Mouse (Mus musculus) embryonic facial prominence, embryonic 15.5 days (tissue): ENCODE results near the gene Rabac1. TPM values are rescaled to one million over a fixed set of nuclear protein-coding genes. Genes with fewer than 3 reads are reported as not detected.
A peak's percentile ranks its signal among the peaks of the same experiment; 100 is the strongest.

Experiments used
- ATAC-seq: fragments of 200-750 bp; cut with Nextera tagmentation; 2 replicates; pipeline ENCODE4 v1.8.0; 2017; ENCODE audit warnings: low read depth, moderate TSS enrichment; ENCODE audit not compliant: insufficient number of reproducible peaks, low FRiP score, low TSS enrichment
- H3K27ac ChIP-seq: fragments of 300-500 bp; sonication (generic); replicated peaks from 2 replicates; pipeline ENCODE4 v1.5.1; 2015; ENCODE audit warnings: mild to moderate bottlenecking, inconsistent platforms
- H3K27me3 ChIP-seq: fragments of 300-500 bp; sonication (generic); 2 replicates; pipeline ENCODE4 v1.6.1; 2015; ENCODE audit warnings: inconsistent platforms
- H3K36me3 ChIP-seq: fragments of 300-500 bp; sonication (generic); 2 replicates; pipeline ENCODE4 v1.6.1; 2015; ENCODE audit warnings: mild to moderate bottlenecking, inconsistent platforms
- H3K4me1 ChIP-seq: fragments of 300-500 bp; sonication (generic); 2 replicates; pipeline ENCODE4 v1.6.1; 2015; ENCODE audit warnings: inconsistent platforms
- H3K4me2 ChIP-seq: fragments of 300-500 bp; sonication (generic); replicated peaks from 2 replicates; pipeline ENCODE4 v1.6.1; 2015; ENCODE audit warnings: mild to moderate bottlenecking, inconsistent platforms
- H3K4me3 ChIP-seq: fragments of 300-500 bp; sonication (generic); replicated peaks from 2 replicates; pipeline ENCODE4 v1.5.1; 2015; ENCODE audit warnings: mild to moderate bottlenecking, inconsistent platforms
- H3K9ac ChIP-seq: fragments of 300-500 bp; sonication (generic); 2 replicates; pipeline ENCODE4 v1.6.1; 2015; ENCODE audit warnings: inconsistent platforms
- H3K9me3 ChIP-seq: fragments of 300-500 bp; sonication (generic); replicated peaks from 2 replicates; pipeline ENCODE4 v1.6.1; 2016; ENCODE audit warnings: inconsistent platforms
- WGBS: fragments of 180-500 bp; shearing (Covaris S2); methylation state at CpG from one replicate; pipeline ENCODE4 v1.1.7; 2015; 5-methylcytosine and 5-hydroxymethylcytosine counted together
- polyA plus RNA-seq: library from polyadenylated mRNA; unstranded; fragments of >200 nt; fragmentation: Nextera tagmentation; extraction: Ambion mirVana; gene quantifications from 2 replicates; pipeline ENCODE4 v1.2.1, GENCODE M21; 2015

The Rabac1 gene
- polyA plus RNA-seq, 1 experiment from 2014 or later = 215 TPM

- 85% methylated on average over 7 of the region's 7 CpGs for WGBS
- Histone ChIP-seq H3K27ac (no peak overlapping the region), H3K4me1 (no peaks in the 10 kb centered on the region), H3K4me2 (no peak overlapping the region), H3K36me3 (no peaks in the 10 kb centered on the region), H3K9me3 (no peaks in the 10 kb centered on the region), H3K9ac (no peak overlapping the region), H3K27me3 (no peaks in the 10 kb centered on the region), H3K4me3 (no peak overlapping the region)
- no peak for ATAC-seq
Observed at GRCm38 (mm10) chr7:24978781-24979180, 6.2 kb upstream of the Rabac1 start.

GRCm38 (mm10) chr7:24974893-24975595 is 2.5 kb upstream of the Rabac1 start:
- Histone ChIP-seq H3K4me3 (no peak overlapping the region), H3K27ac (no peak overlapping the region), H3K27me3 (no peaks in the 10 kb centered on the region), H3K9me3 (no peaks in the 10 kb centered on the region), H3K9ac (no peak overlapping the region), H3K4me1 (peaks cover 11% of the 10 kb centered on the region), H3K36me3 (peaks cover 4% of the 10 kb centered on the region; the same call in 1 of the 2 replicates), H3K4me2 (no peak overlapping the region)
- WGBS = 26% methylated on average over 9 of the region's 9 CpGs
- no peak for ATAC-seq

- Histone ChIP-seq H3K27ac (no peak overlapping the region), H3K4me2 (no peak overlapping the region), H3K4me1 (peaks cover 11% of the 10 kb centered on the region), H3K36me3 (peaks cover 13% of the 10 kb centered on the region; the same call in 1 of the 2 replicates), H3K27me3 (no peaks in the 10 kb centered on the region), H3K9me3 (no peaks in the 10 kb centered on the region), H3K9ac (no peak overlapping the region), H3K4me3 (no peak overlapping the region)
- 64% methylated on average over 5 of the region's 5 CpGs for WGBS
- ATAC-seq = no peak
Observed at GRCm38 (mm10) chr7:24973902-24974301, 1.3 kb upstream of the Rabac1 start.

GRCm38 (mm10) chr7:24973208-24973607 is 654 bp upstream of the Rabac1 start:
- WGBS = 80% methylated on average over 4 of the region's 4 CpGs
- no peaks in the 10 kb centered on the region for H3K27me3 ChIP-seq
- H3K9me3 ChIP-seq = no peaks in the 10 kb centered on the region
- H3K36me3 ChIP-seq = peaks cover 13% of the 10 kb centered on the region; the same call in 1 of the 2 replicates
- H3K9ac ChIP-seq = no peak overlapping the region
- peaks cover 11% of the 10 kb centered on the region for H3K4me1 ChIP-seq
- H3K4me3 ChIP-seq = no peak overlapping the region
- no peak overlapping the region for H3K4me2 ChIP-seq
- no peak overlapping the region for H3K27ac ChIP-seq
- no peak for ATAC-seq

GRCm38 (mm10) chr7:24971261-24971971 is 1.1 kb downstream of the Rabac1 start:
- WGBS = 7% methylated on average over 19 of the region's 19 CpGs
- Histone ChIP-seq H3K27ac (peak overlapping the region; percentile 88), H3K9ac (no peak overlapping the region)

GRCm38 (mm10) chr7:24970341-24970740 is 2.2 kb downstream of the Rabac1 start:
- 98% methylated on average over 3 of the region's 3 CpGs for WGBS
- Histone ChIP-seq H3K27me3 (no peaks in the 10 kb centered on the region), H3K36me3 (peaks cover 13% of the 10 kb centered on the region; the same call in 1 of the 2 replicates), H3K4me2 (no peak overlapping the region), H3K4me3 (no peak overlapping the region), H3K27ac (no peak overlapping the region), H3K9ac (no peak overlapping the region), H3K9me3 (no peaks in the 10 kb centered on the region), H3K4me1 (peaks cover 11% of the 10 kb centered on the region)
- ATAC-seq = no peak

More at GRCm38 (mm10) chr7:24971261-24971971, 1.1 kb downstream of the Rabac1 start:
- Histone ChIP-seq H3K4me1 (peaks cover 11% of the 10 kb centered on the region), H3K27me3 (no peaks in the 10 kb centered on the region), H3K4me3 (peak overlapping the region; percentile 75), H3K4me2 (peak overlapping the region; percentile 80), H3K36me3 (peaks cover 13% of the 10 kb centered on the region; the same call in 1 of the 2 replicates), H3K9me3 (no peaks in the 10 kb centered on the region)
- no peak for ATAC-seq

- ATAC-seq = no peak
- H3K9ac ChIP-seq = no peak overlapping the region
- WGBS = 71% methylated on average over 12 of the region's 12 CpGs
Observed at GRCm38 (mm10) chr7:24969805-24970204, 2.7 kb downstream of the Rabac1 start.

GRCm38 (mm10) chr7:24968463-24968862 is 4.1 kb downstream of the Rabac1 start:
- 72% methylated on average over 6 of the region's 6 CpGs for WGBS
- H3K9me3 ChIP-seq = no peaks in the 10 kb centered on the region
- no peak overlapping the region for H3K4me2 ChIP-seq

More at GRCm38 (mm10) chr7:24969805-24970204, 2.7 kb downstream of the Rabac1 start:
- peaks cover 13% of the 10 kb centered on the region; the same call in 1 of the 2 replicates for H3K36me3 ChIP-seq
- H3K4me2 ChIP-seq = no peak overlapping the region
- peaks cover 11% of the 10 kb centered on the region for H3K4me1 ChIP-seq
- no peak overlapping the region for H3K27ac ChIP-seq
- no peak overlapping the region for H3K4me3 ChIP-seq
- H3K9me3 ChIP-seq = no peaks in the 10 kb centered on the region
- no peaks in the 10 kb centered on the region for H3K27me3 ChIP-seq

GRCm38 (mm10) chr7:24967966-24968365 is 4.6 kb downstream of the Rabac1 start:
- H3K9ac ChIP-seq = no peak overlapping the region
- 82% methylated on average over 8 of the region's 8 CpGs for WGBS

More at GRCm38 (mm10) chr7:24968463-24968862, 4.1 kb downstream of the Rabac1 start:
- H3K9ac ChIP-seq = no peak overlapping the region
- peaks cover 11% of the 10 kb centered on the region for H3K4me1 ChIP-seq
- H3K4me3 ChIP-seq = no peak overlapping the region
- ATAC-seq = no peak
- peaks cover 13% of the 10 kb centered on the region; the same call in 1 of the 2 replicates for H3K36me3 ChIP-seq
- no peak overlapping the region for H3K27ac ChIP-seq
- H3K27me3 ChIP-seq = no peaks in the 10 kb centered on the region

GRCm38 (mm10) chr7:24964897-24965535 is 7.5 kb downstream of the Rabac1 start:
- Histone ChIP-seq H3K27me3 (no peaks in the 10 kb centered on the region), H3K4me2 (no peak overlapping the region), H3K27ac (no peak overlapping the region), H3K9me3 (no peaks in the 10 kb centered on the region), H3K4me1 (no peaks in the 10 kb centered on the region), H3K9ac (no peak overlapping the region), H3K4me3 (no peak overlapping the region), H3K36me3 (peaks cover 8% of the 10 kb centered on the region; the same call in 1 of the 2 replicates)
- WGBS = 4% methylated on average over 5 of the region's 5 CpGs
- no peak; the same call in 1 of the 2 replicates for ATAC-seq

More at GRCm38 (mm10) chr7:24967966-24968365, 4.6 kb downstream of the Rabac1 start:
- Histone ChIP-seq H3K4me2 (no peak overlapping the region), H3K27ac (no peak overlapping the region), H3K9me3 (no peaks in the 10 kb centered on the region), H3K4me3 (no peak overlapping the region), H3K27me3 (no peaks in the 10 kb centered on the region), H3K36me3 (peaks cover 13% of the 10 kb centered on the region; the same call in 1 of the 2 replicates), H3K4me1 (peaks cover 11% of the 10 kb centered on the region)
- no peak for ATAC-seq

- Histone ChIP-seq H3K36me3 (peaks cover under 1% of the 10 kb centered on the region; the same call in 1 of the 2 replicates), H3K4me1 (no peaks in the 10 kb centered on the region), H3K27ac (no peak overlapping the region), H3K27me3 (no peaks in the 10 kb centered on the region), H3K9ac (no peak overlapping the region), H3K4me2 (no peak overlapping the region), H3K9me3 (no peaks in the 10 kb centered on the region), H3K4me3 (no peak overlapping the region)
- no peak for ATAC-seq
- WGBS = 61% methylated on average over 2 of the region's 2 CpGs
Observed at GRCm38 (mm10) chr7:24964288-24964687, 8.3 kb downstream of the Rabac1 start.
